Mouse (Mus musculus) midbrain, embryonic 13.5 days (tissue): ENCODE results near the gene Med28. TPM values are rescaled to one million over a fixed set of nuclear protein-coding genes. Genes with fewer than 3 reads are reported as not detected.

Experiments used
- ATAC-seq: fragments of 200-750 bp; cut with Nextera tagmentation; 2 replicates; pipeline ENCODE4 v1.8.0; 2017; ENCODE audit warnings: mild to moderate bottlenecking, moderate TSS enrichment, moderate library complexity
- H3K27ac ChIP-seq: fragments of 300-500 bp; sonication (generic); 2 replicates; pipeline ENCODE4 v1.5.1; 2015; ENCODE audit warnings: inconsistent platforms, mild to moderate bottlenecking, moderate library complexity
- H3K27me3 ChIP-seq: fragments of 300-500 bp; sonication (generic); 2 replicates; pipeline ENCODE4 v1.6.1; 2015; ENCODE audit warnings: mild to moderate bottlenecking, inconsistent platforms
- H3K36me3 ChIP-seq: fragments of 300-500 bp; sonication (generic); 2 replicates; pipeline ENCODE4 v1.6.1; 2015; ENCODE audit warnings: mild to moderate bottlenecking, inconsistent platforms
- H3K4me1 ChIP-seq: fragments of 300-500 bp; sonication (generic); replicated peaks from 2 replicates; pipeline ENCODE4 v1.6.1; 2015; ENCODE audit warnings: inconsistent platforms
- H3K4me2 ChIP-seq: fragments of 300-500 bp; sonication (generic); replicated peaks from 2 replicates; pipeline ENCODE4 v1.6.1; 2015; ENCODE audit warnings: moderate library complexity, mild to moderate bottlenecking, inconsistent platforms
- H3K4me3 ChIP-seq: fragments of 300-500 bp; sonication (generic); replicated peaks from 2 replicates; pipeline ENCODE4 v1.5.1; 2015; ENCODE audit warnings: mild to moderate bottlenecking, inconsistent platforms
- H3K9ac ChIP-seq: fragments of 300-500 bp; sonication (generic); replicated peaks from 2 replicates; pipeline ENCODE4 v1.6.1; 2015; ENCODE audit warnings: mild to moderate bottlenecking, inconsistent platforms
- H3K9me3 ChIP-seq: fragments of 300-500 bp; sonication (generic); 2 replicates; pipeline ENCODE4 v1.6.1; 2016; ENCODE audit warnings: mild to moderate bottlenecking, inconsistent platforms
- WGBS: fragments of 180-500 bp; shearing (Covaris S2); methylation state at CpG from one replicate; pipeline ENCODE4 v1.1.7; 2015; 5-methylcytosine and 5-hydroxymethylcytosine counted together
- polyA plus RNA-seq: library from polyadenylated mRNA; unstranded; fragments of >200 nt; fragmentation: Nextera tagmentation; extraction: Ambion mirVana; gene quantifications from 2 replicates; pipeline ENCODE4 v1.2.1, GENCODE M21; 2015

Med28 gene
- polyA plus RNA-seq, 1 experiment from 2014 or later: 294 TPM

GRCm38 (mm10) chr5:45491776-45492175, 28.3 kb upstream of the Med28 start:
- no peak overlapping the region for H3K4me3 ChIP-seq
- no peak overlapping the region for H3K4me2 ChIP-seq
- no peak overlapping the region for H3K9ac ChIP-seq
- H3K36me3 ChIP-seq: peaks cover 4% of the 10 kb centered on the region; the same call in 1 of the 2 replicates
- no peaks in the 10 kb centered on the region for H3K9me3 ChIP-seq
- WGBS: 36% methylated on average over 4 of the region's 4 CpGs
- no peaks in the 10 kb centered on the region; the same call in 1 of the 2 replicates for H3K27me3 ChIP-seq
- peaks cover 23% of the 10 kb centered on the region for H3K4me1 ChIP-seq
- no peak overlapping the region for H3K27ac ChIP-seq
- ATAC-seq: no peak

- H3K9ac ChIP-seq: peak within 1 kb of the TSS; percentile 73
- H3K36me3 ChIP-seq: peaks cover 18% of the 10 kb centered on the region
- no peaks in the 10 kb centered on the region; the same call in 1 of the 2 replicates for H3K27me3 ChIP-seq
- peaks cover 23% of the 10 kb centered on the region for H3K4me1 ChIP-seq
- no peaks in the 10 kb centered on the region for H3K9me3 ChIP-seq
- H3K4me2 ChIP-seq: peak within 1 kb of the TSS; percentile 79
- 0 out of 2 replicates have a peak within 1 kb of the TSS, but pooled peaks have one; percentile 33 for H3K27ac ChIP-seq
- under 1% methylated on average over 78 of the region's 78 CpGs for WGBS
- H3K4me3 ChIP-seq: peak within 1 kb of the TSS; percentile 67
- peak; percentile 97 for ATAC-seq
These were observed 26.6 kb upstream of the Med28 start, which contains the start of gene Lap3 for GRCm38 (mm10) chr5:45493191-45494092. TSS of gene Lap3 (plus strand) at chr5:45493374.

GRCm38 (mm10) chr5:45494093-45494755, 25.8 kb upstream of the Med28 start:
- peaks cover 26% of the 10 kb centered on the region for H3K36me3 ChIP-seq
- no peak for ATAC-seq
- WGBS: 70% methylated on average over 9 of the region's 9 CpGs

GRCm38 (mm10) chr5:45495429-45495975, 24.5 kb upstream of the Med28 start:
- ATAC-seq: no peak
- Histone ChIP-seq H3K27me3 (no peaks in the 10 kb centered on the region; the same call in 1 of the 2 replicates), H3K9me3 (no peaks in the 10 kb centered on the region), H3K27ac (no peak overlapping the region), H3K9ac (0 out of 2 replicates have a peak overlapping the region, but pooled peaks have one; percentile 8), H3K4me3 (no peak overlapping the region), H3K36me3 (peaks cover 35% of the 10 kb centered on the region), H3K4me2 (no peak overlapping the region), H3K4me1 (peaks cover 23% of the 10 kb centered on the region)
- 85% methylated on average over 3 of the region's 3 CpGs for WGBS

More at GRCm38 (mm10) chr5:45494093-45494755, 25.8 kb upstream of the Med28 start:
- Histone ChIP-seq H3K27ac (no peak overlapping the region), H3K4me3 (peak overlapping the region; percentile 67), H3K4me1 (peaks cover 23% of the 10 kb centered on the region), H3K9ac (peak overlapping the region; percentile 73; the same call in 1 of the 2 replicates), H3K9me3 (no peaks in the 10 kb centered on the region), H3K4me2 (peak overlapping the region; percentile 79), H3K27me3 (no peaks in the 10 kb centered on the region; the same call in 1 of the 2 replicates)

- Histone ChIP-seq H3K9me3 (no peaks in the 10 kb centered on the region), H3K4me1 (peaks cover 23% of the 10 kb centered on the region), H3K27ac (no peak overlapping the region), H3K27me3 (no peaks in the 10 kb centered on the region; the same call in 1 of the 2 replicates), H3K4me3 (no peak overlapping the region), H3K36me3 (peaks cover 39% of the 10 kb centered on the region), H3K9ac (no peak overlapping the region), H3K4me2 (no peak overlapping the region)
- no peak for ATAC-seq
These were observed 24.0 kb upstream of the Med28 start for GRCm38 (mm10) chr5:45496042-45496441.

- no peak overlapping the region for H3K4me3 ChIP-seq
- no peak overlapping the region for H3K4me2 ChIP-seq
- no peak overlapping the region for H3K9ac ChIP-seq
- 96% methylated on average over 4 of the region's 4 CpGs for WGBS
- peaks cover 42% of the 10 kb centered on the region for H3K36me3 ChIP-seq
- no peak for ATAC-seq
- H3K27me3 ChIP-seq: no peaks in the 10 kb centered on the region; the same call in 1 of the 2 replicates
- peaks cover 22% of the 10 kb centered on the region for H3K4me1 ChIP-seq
- H3K27ac ChIP-seq: no peak overlapping the region
- H3K9me3 ChIP-seq: no peaks in the 10 kb centered on the region
These were observed 23.6 kb upstream of the Med28 start for GRCm38 (mm10) chr5:45496479-45496878.

GRCm38 (mm10) chr5:45496930-45497550, 23.0 kb upstream of the Med28 start:
- no peak overlapping the region for H3K9ac ChIP-seq
- ATAC-seq: no peak
- no peak overlapping the region for H3K27ac ChIP-seq
- no peak overlapping the region for H3K4me3 ChIP-seq
- WGBS: 91% methylated on average over 12 of the region's 12 CpGs
- no peak overlapping the region for H3K4me2 ChIP-seq
- H3K4me1 ChIP-seq: peaks cover 20% of the 10 kb centered on the region
- no peaks in the 10 kb centered on the region for H3K9me3 ChIP-seq
- H3K36me3 ChIP-seq: peaks cover 48% of the 10 kb centered on the region
- no peaks in the 10 kb centered on the region; the same call in 1 of the 2 replicates for H3K27me3 ChIP-seq

- Histone ChIP-seq H3K4me1 (peaks cover 17% of the 10 kb centered on the region), H3K36me3 (peaks cover 49% of the 10 kb centered on the region), H3K4me2 (no peak overlapping the region), H3K9me3 (no peaks in the 10 kb centered on the region), H3K27ac (no peak overlapping the region), H3K4me3 (no peak overlapping the region), H3K27me3 (no peaks in the 10 kb centered on the region), H3K9ac (no peak overlapping the region)
- 89% methylated on average over 5 of the region's 5 CpGs for WGBS
- ATAC-seq: no peak
These were observed 22.5 kb upstream of the Med28 start for GRCm38 (mm10) chr5:45497564-45497963.

- peaks cover 55% of the 10 kb centered on the region for H3K36me3 ChIP-seq
- H3K4me3 ChIP-seq: no peak overlapping the region
- no peak overlapping the region for H3K9ac ChIP-seq
- H3K4me1 ChIP-seq: no peaks in the 10 kb centered on the region
- no peak overlapping the region for H3K4me2 ChIP-seq
- ATAC-seq: no peak
- H3K27ac ChIP-seq: no peak overlapping the region
- WGBS: 79% methylated on average over 7 of the region's 7 CpGs
- H3K9me3 ChIP-seq: no peaks in the 10 kb centered on the region
- no peaks in the 10 kb centered on the region for H3K27me3 ChIP-seq
These were observed 10.0 kb upstream of the Med28 start for GRCm38 (mm10) chr5:45510071-45510470.

GRCm38 (mm10) chr5:45512908-45513307, 7.1 kb upstream of the Med28 start:
- Histone ChIP-seq H3K4me3 (no peak overlapping the region), H3K27ac (no peak overlapping the region), H3K36me3 (peaks cover 32% of the 10 kb centered on the region), H3K4me1 (no peaks in the 10 kb centered on the region), H3K27me3 (no peaks in the 10 kb centered on the region), H3K9me3 (no peaks in the 10 kb centered on the region), H3K4me2 (no peak overlapping the region), H3K9ac (no peak overlapping the region)
- ATAC-seq: no peak
- WGBS: 91% methylated on average over 6 of the region's 6 CpGs

GRCm38 (mm10) chr5:45513511-45513910, 6.5 kb upstream of the Med28 start:
- no peak for ATAC-seq
- Histone ChIP-seq H3K4me2 (no peak overlapping the region), H3K36me3 (peaks cover 30% of the 10 kb centered on the region), H3K9me3 (no peaks in the 10 kb centered on the region), H3K4me1 (no peaks in the 10 kb centered on the region), H3K27me3 (no peaks in the 10 kb centered on the region), H3K27ac (no peak overlapping the region), H3K9ac (no peak overlapping the region), H3K4me3 (no peak overlapping the region)
- 94% methylated on average over 2 of the region's 2 CpGs for WGBS
